Comparison of ENCODE assay signal across 25 mouse cellular contexts in genomic region chrX:72094631-72095030, GRCm38 (mm10).
DNase-seq lines count a peak whose midpoint lies in the region; ATAC-seq and TF ChIP-seq lines count a peak whose summit lies in the region.
"Had no signal": no experiment of that assay in that cellular context is flagged by ENCODE, and none has a peak within 500 bp of the region (broad histone marks: within the 10 kb centered on the region; RNA-seq: fewer than 3 reads in every experiment).

No protein-coding gene starts in this region.

- intact Hi-C loops in heart, postnatal 10 days (cut with DNase I): no loop called here

- no peak overlapping the region for H3ac ChIP-seq in myocyte (ENCODE audit: control insufficient read depth, insufficient read length)

- 59% methylated on average over 4 of the region's 4 CpGs for WGBS in heart, embryonic 12.5 days
- WGBS in heart, embryonic 10.5 days: 79% methylated on average over 4 of the region's 4 CpGs
- WGBS in lung, embryonic 16.5 days: 65% methylated on average over 4 of the region's 4 CpGs

- H3K9me3 ChIP-seq in heart, embryonic 12.5 days (replicated peaks): 0 out of 2 replicates have a peak, but pooled peaks cover 2% of the 10 kb centered on the region
- H3K9me3 ChIP-seq in heart, embryonic 10.5 days: no peaks in the 10 kb centered on the region
- no peaks in the 10 kb centered on the region for H3K9me3 ChIP-seq in lung, embryonic 16.5 days (ENCODE audit: control insufficient read depth, low read length)
- H3K9me3 ChIP-seq: embryonic facial prominence, embryonic 12.5 days; limb, embryonic 12.5 days; liver, embryonic 15.5 days; midbrain, embryonic 12.5 days had no signal

- H3K36me3 ChIP-seq in heart, embryonic 12.5 days: no peaks in the 10 kb centered on the region
- no peaks in the 10 kb centered on the region for H3K36me3 ChIP-seq in heart, embryonic 10.5 days
- H3K36me3 ChIP-seq in lung, embryonic 16.5 days (ENCODE audit: control insufficient read depth, insufficient read depth, low read length): no peaks in the 10 kb centered on the region
- no peaks in the 10 kb centered on the region for H3K36me3 ChIP-seq in myocyte (ENCODE audit: control insufficient read depth, insufficient read depth)
- H3K36me3 ChIP-seq: embryonic facial prominence, embryonic 12.5 days; heart, embryonic 13.5 days; limb, embryonic 12.5 days; liver, embryonic 15.5 days; midbrain, embryonic 12.5 days had no signal

- no peaks in the 10 kb centered on the region for H3K4me1 ChIP-seq in heart, embryonic 12.5 days (replicated peaks)
- H3K4me1 ChIP-seq in heart, embryonic 10.5 days: no peaks in the 10 kb centered on the region
- H3K4me1 ChIP-seq in lung, embryonic 16.5 days (replicated peaks; ENCODE audit: control insufficient read depth, insufficient read depth, low read length): no peaks in the 10 kb centered on the region
- H3K4me1 ChIP-seq: embryonic facial prominence, embryonic 12.5 days; heart, embryonic 13.5 days; limb, embryonic 12.5 days; liver, embryonic 15.5 days; megakaryocyte, embryonic 14.5 days; midbrain, embryonic 12.5 days had no signal

- DNase-seq in heart, adult 11 months: peak; percentile 88
- DNase-seq in heart, postnatal 10 days: peak; percentile 4 to 11
- DNase-seq in heart, embryonic 10.5 days (ENCODE audit: low spot score): no peak
- no peak for DNase-seq in lung, postnatal 25 days (ENCODE audit: low spot score)
- DNase-seq in left cerebral cortex, adult 8-10 months (ENCODE audit: low spot score in 2 of 2): no peak
- DNase-seq: adrenal gland, postnatal 14 days; cerebellum, adult 11-12 months; cerebellum, adult 9-11 months; embryo, embryonic 11 days; gastrocnemius, postnatal 36 days; lung, postnatal 4 days; thymus, adult 2 months; thymus, postnatal 36 days had no signal

- H3K27me3 ChIP-seq in heart, embryonic 12.5 days (replicated peaks): no peaks in the 10 kb centered on the region
- H3K27me3 ChIP-seq in heart, embryonic 10.5 days (ENCODE audit: insufficient read depth, poor library complexity, severe bottlenecking): no peaks in the 10 kb centered on the region
- no peaks in the 10 kb centered on the region for H3K27me3 ChIP-seq in lung, embryonic 16.5 days (ENCODE audit: control insufficient read depth, insufficient read depth, low read depth, low read length)
- H3K27me3 ChIP-seq in myocyte (ENCODE audit: control insufficient read depth, insufficient read depth, insufficient read length): no peaks in the 10 kb centered on the region
- H3K27me3 ChIP-seq: embryonic facial prominence, embryonic 12.5 days; heart, embryonic 13.5 days; limb, embryonic 12.5 days; liver, embryonic 15.5 days; midbrain, embryonic 12.5 days had no signal

- H3K79me2 ChIP-seq in myocyte (ENCODE audit: control insufficient read depth, insufficient read depth): no peaks in the 10 kb centered on the region

- no peak overlapping the region for H3K4me2 ChIP-seq in heart, embryonic 12.5 days
- H3K4me2 ChIP-seq in lung, embryonic 16.5 days (ENCODE audit: low read depth, low read length): no peak overlapping the region
- peak overlapping the region; percentile 52 for H3K4me2 ChIP-seq in myocyte (ENCODE audit: low read depth)
- H3K4me2 ChIP-seq: embryonic facial prominence, embryonic 12.5 days; heart, embryonic 13.5 days; hindbrain, embryonic 14.5 days; limb, embryonic 12.5 days; liver, embryonic 15.5 days; midbrain, embryonic 12.5 days had no signal

- H3K9ac ChIP-seq in heart, embryonic 12.5 days: no peak overlapping the region
- no peak overlapping the region for H3K9ac ChIP-seq in lung, embryonic 16.5 days (ENCODE audit: low read length)
- H3K9ac ChIP-seq: embryonic facial prominence, embryonic 12.5 days; heart, embryonic 13.5 days; hindbrain, embryonic 14.5 days; limb, embryonic 12.5 days; liver, embryonic 15.5 days; midbrain, embryonic 12.5 days had no signal

- ATAC-seq in heart, embryonic 12.5 days (ENCODE audit: insufficient number of reproducible peaks, low FRiP score): no peak
- no peak for ATAC-seq in lung, embryonic 16.5 days (ENCODE audit: low read depth)
- ATAC-seq: forebrain, embryonic 14.5 days; intestine, postnatal 0 days had no signal

- H3K27ac ChIP-seq in heart, embryonic 12.5 days (ENCODE audit: poor library complexity, severe bottlenecking): no peak overlapping the region
- no peak overlapping the region for H3K27ac ChIP-seq in heart, embryonic 10.5 days
- H3K27ac ChIP-seq in lung, embryonic 16.5 days (ENCODE audit: low read length): peak overlapping the region; percentile 5; the same call in 1 of the 2 replicates
- H3K27ac ChIP-seq: embryonic facial prominence, embryonic 12.5 days; heart, embryonic 13.5 days; hindbrain, embryonic 14.5 days; limb, embryonic 12.5 days; liver, embryonic 15.5 days; midbrain, embryonic 12.5 days had no signal

- TF ChIP-seq POLR2A in myocyte (IDR thresholded peaks at IDR 0.05; ENCODE audit: insufficient read length, low read depth): no peak

- no peak overlapping the region for H3K4me3 ChIP-seq in heart, embryonic 12.5 days
- H3K4me3 ChIP-seq in heart, embryonic 10.5 days: no peak overlapping the region
- no peak overlapping the region for H3K4me3 ChIP-seq in lung, embryonic 16.5 days (ENCODE audit: low read length)
- H3K4me3 ChIP-seq in myocyte: no peak overlapping the region
- H3K4me3 ChIP-seq: embryonic facial prominence, embryonic 12.5 days; heart, embryonic 13.5 days; limb, embryonic 12.5 days; liver, embryonic 15.5 days; megakaryocyte, embryonic 14.5 days; midbrain, embryonic 12.5 days had no signal

TF ChIP-seq in myocyte, 11 proteins besides CTCF, POLR2A, EP300 and RAD21:
- TF ChIP-seq REST (IDR thresholded peaks at IDR 0.05; ENCODE audit: insufficient read depth, insufficient read length) (no peak), POLR2AphosphoS2 (IDR thresholded peaks at IDR 0.05; ENCODE audit: insufficient read length, low read depth) (no peak)

Comparison
In these comparisons a context has a peak if more than half of its experiments do, and no peak if none do; other contexts are left out.
1. DNase-seq: peak in heart, adult 11 months (single experiment) and heart, postnatal 10 days (2 of 2); none in heart, embryonic 10.5 days (single experiment), lung, postnatal 25 days (single experiment) and left cerebral cortex, adult 8-10 months (0 of 2).